Mouse (Mus musculus) adrenal gland, postnatal 14 days (tissue): Measurements from ENCODE around the gene Tcf19. TPM values are rescaled to one million over a fixed set of nuclear protein-coding genes. Genes with fewer than 3 reads are reported as not detected.

ENCODE experiments used
- DNase-seq: peaks from one replicate; pipeline ENCODE4 v3.0.0; 2021; ENCODE audit warnings: mixed read lengths
- long read RNA-seq, 2 experiments: library from polyadenylated mRNA; stranded (forward); transcript quantifications; one replicate each; pipeline ENCODE4 v2.0.0; 2021
- total RNA-seq: library from RNA; stranded (reverse); gene quantifications from 2 replicates; pipeline ENCODE4 v1.2.3, GENCODE M21; 2021

Tcf19 gene
- 19.9 and 21.4 TPM in 2 replicates for total RNA-seq
- long read RNA-seq, experiment 1, transcript Tcf19-203 (4 exons, 1,665 nt) = major isoform, 21 of 47 reads
- long read RNA-seq, experiment 1, partial matches to known transcripts = 10 of 47 reads
- long read RNA-seq, experiment 1, other reads (novel, unspliced or antisense) = 14 of 47 reads
- long read RNA-seq, experiment 2, transcript Tcf19-203 (4 exons, 1,665 nt) = major isoform, 5 of 21 reads
- long read RNA-seq, experiment 2, partial matches to known transcripts = 4 of 21 reads
- long read RNA-seq, experiment 2, other reads (novel, unspliced or antisense) = 10 of 21 reads

- peak; percentile 99 for DNase-seq
These were observed at the start of gene Tcf19, which contains the start of gene Cchcr1 for GRCm38 (mm10) chr17:35516652-35517500. TSS of gene Tcf19 (minus strand) at chr17:35516824. TSS of gene Cchcr1 (plus strand) at chr17:35517100.

- no peak for DNase-seq
These were observed 41.6 kb upstream of the Tcf19 start for GRCm38 (mm10) chr17:35558216-35558615.

GRCm38 (mm10) chr17:35557351-35557750 is 40.7 kb upstream of the Tcf19 start:
- DNase-seq = no peak

GRCm38 (mm10) chr17:35556812-35557211 is 40.2 kb upstream of the Tcf19 start:
- DNase-seq = peak; percentile 80

DNA sequence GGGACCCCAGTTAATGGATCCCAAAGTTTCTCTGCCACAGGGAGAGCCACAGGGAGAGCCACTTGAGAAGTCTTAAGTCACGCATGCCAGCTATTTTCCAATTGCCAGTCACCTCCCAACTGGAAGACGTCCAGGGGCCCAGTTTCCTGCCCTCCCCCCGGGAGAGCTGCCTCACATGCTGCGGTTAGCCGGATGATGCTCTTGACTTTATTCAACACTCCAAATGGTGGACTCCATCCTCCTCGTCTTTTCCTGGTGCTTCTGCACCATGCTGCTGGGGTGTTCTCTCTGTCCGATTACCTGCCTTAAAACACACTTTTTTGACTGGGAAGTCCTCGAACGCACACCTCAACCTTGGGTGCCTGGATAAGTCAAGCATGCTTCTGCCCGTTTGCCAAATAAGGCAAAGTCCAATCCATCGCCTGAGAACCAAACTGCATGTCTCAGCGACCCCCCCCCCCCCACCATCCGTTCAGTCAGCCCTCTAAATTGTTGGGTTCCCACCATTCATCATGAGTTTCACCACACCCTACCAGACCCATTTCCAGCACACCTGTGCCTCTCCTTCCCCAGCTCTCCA is 39.7 kb upstream of the Tcf19 start:
- DNase-seq = no peak

DNA sequence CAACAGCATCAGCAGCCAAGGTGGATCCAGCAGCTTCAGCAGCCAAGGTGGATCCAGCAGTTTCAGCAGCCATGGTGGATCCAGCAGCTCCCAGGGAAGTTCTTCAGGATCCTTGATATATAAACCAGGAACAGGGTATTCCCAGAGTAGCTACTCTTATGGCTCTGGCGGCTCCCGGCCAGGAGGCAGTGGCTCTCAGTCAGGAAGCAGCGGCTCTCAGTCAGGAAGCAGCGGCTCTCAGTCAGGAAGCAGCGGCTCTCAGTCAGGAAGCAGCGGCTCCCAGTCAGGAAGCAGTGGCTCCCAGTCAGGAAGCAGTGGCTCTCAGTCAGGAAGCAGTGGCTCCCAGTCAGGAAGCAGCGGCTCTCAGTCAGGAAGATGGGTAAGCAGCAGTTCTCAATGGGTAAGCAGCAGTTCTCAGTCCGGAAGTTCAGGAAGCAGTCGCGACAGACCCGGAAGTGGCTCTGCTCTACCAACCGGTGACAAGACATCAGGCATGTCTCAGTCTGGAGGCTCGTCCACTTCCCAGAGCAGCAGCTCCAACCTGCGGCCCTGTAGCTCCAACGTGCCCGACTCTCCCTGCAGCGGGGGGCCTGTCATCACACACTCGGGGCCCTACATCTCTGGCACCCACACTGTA is 38.3 kb upstream of the Tcf19 start:
- DNase-seq = no peak

DNA sequence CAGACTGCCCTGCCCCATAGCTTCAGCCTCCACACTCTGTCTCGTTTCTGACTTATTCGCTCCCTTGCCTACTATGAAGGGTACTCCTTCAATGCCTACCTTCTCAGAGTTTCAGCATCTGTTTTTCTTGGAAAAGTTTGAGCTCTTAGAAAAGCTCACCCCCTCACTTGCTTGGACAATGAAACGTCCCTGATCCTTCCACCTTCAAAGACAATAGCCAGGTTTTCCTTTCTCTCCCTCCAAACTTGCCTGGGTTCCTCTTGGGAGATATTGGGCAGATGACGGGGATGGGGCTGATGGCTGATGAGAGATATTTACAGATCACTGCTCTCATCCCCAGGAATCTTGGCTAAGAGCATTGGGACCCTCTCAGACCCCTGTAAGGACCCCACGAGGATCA is 37.7 kb upstream of the Tcf19 start:
- no peak for DNase-seq

DNA sequence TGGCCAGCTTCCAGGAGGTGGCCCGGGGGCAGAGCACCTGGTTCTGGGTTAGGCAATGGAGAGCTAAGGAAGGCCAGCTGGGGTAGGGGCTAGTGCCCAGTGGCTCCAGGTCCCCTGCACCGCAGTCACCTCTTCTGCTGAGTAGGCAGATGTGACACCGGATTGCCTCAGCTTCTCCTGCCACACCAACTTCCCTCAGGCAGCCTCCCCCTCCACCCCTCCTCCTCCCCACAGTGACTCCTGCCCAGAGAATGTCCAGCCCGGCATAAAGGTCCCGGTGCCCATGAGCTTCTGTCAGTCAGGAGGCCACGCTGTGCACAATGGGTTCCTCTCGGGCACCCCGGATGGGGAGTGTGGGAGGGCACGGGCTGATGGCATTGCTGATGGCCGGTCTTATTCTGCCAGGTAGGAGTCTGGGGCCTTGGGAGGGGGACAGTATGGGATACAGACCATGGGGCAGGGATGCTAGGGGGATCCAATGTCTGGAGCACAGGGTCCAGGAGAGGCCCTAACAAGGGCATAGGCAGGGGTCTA is 35.3 kb upstream of the Tcf19 start, which contains the start of gene Cdsn:
Gene Cdsn, plus strand, starts transcription at position 248 of the 534 bp plus-strand sequence.
- peak; percentile 74 for DNase-seq

- DNase-seq = peak; percentile 56
These were observed 34.2 kb upstream of the Tcf19 start for GRCm38 (mm10) chr17:35550871-35551270.

DNA sequence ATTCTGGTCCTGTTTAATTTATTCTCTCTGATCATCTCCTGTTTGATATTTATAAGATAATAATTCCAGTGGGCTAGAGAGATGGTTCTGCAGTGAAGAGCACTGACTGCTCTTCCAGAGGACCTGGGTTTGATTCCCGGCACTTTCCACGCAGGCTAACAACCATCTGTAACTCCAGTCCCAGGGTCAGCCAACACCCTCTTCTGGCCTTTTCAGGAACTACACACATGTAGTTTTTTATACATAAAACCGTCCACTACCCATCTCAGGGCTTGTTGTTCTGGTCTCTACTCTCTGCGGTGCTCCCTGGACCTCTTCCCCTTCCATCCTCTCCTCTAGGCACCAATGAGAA is 33.5 kb upstream of the Tcf19 start:
- DNase-seq = no peak

- DNase-seq = peak; percentile 91
These were observed 33.0 kb upstream of the Tcf19 start for GRCm38 (mm10) chr17:35549437-35550142.

GRCm38 (mm10) chr17:35548636-35549035 is 32.0 kb upstream of the Tcf19 start:
- DNase-seq = no peak

DNA sequence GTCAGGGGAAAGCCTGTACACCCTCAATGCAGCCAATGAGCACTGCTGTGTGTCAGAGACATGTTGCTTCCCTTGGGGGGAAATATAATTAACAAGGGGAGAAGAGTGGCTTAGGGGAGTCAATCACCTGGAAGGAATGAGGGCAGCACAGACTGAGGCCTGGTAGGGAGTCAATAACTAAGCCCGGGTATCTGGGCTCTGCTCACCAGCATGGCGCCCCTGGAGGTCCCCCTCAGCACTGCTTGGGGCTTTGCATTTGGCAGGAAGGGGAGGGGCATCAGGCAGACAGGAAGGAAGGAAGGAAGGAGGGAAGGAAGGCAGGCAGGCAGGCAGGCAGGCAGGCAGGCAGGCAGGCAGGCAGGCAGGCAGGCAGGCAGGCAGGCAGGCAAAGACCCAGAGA is 30.8 kb upstream of the Tcf19 start:
- no peak for DNase-seq

GRCm38 (mm10) chr17:35544680-35545079 is 28.1 kb upstream of the Tcf19 start:
- peak; percentile 75 for DNase-seq

DNA sequence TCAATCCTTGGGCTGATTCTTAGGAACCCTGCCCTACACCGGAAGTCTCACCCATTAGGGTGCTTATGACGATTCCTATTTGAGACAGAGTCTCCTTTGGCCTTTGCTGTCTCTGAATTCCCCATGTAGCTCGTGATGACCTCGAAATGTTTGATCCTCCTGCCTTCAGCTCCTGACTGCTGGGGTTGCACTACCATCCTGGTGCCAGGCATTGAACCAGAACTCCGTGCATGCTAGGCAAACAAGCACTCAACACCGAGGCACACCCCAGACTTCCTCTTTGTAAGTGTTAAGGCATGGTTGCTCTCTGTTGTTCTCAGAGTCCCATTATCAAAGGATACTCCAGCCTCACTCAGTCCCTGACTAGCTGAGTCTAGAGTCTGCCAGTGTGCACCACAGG is 27.4 kb upstream of the Tcf19 start:
- no peak for DNase-seq

GRCm38 (mm10) chr17:35543412-35543861 is 26.8 kb upstream of the Tcf19 start:
- DNase-seq = no peak

DNA sequence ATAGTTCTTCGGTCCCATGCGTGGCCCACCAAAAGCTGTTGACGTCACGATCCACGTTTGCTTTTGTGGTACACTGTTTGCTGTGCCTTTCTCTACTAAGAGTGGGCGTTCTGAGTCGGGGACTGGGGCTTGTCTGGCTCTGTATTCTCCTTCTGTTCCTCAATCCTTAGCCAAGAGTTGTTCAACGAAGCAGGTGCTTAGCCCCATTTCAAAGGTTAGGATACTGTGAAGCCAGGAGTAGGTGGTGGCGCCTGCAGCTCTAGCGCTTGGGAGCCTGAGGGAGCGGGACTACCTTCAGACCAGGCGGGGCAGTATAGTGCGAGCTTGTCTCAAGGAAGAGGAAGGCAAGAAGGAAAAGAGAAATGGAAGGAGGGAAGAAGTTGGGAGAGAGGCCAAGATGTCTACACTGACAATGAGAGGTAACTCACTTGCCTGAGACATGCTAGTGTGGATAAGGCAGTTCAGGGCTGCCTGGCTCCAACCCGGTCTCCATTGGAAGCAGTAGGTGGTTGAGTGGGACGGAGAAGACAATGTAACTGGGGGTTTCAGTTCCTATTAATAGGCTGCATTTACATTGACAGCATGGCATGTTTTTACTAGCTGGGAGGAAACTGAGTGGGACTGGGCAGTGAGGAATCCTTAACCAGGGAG is 26.3 kb upstream of the Tcf19 start:
- no peak for DNase-seq

DNA sequence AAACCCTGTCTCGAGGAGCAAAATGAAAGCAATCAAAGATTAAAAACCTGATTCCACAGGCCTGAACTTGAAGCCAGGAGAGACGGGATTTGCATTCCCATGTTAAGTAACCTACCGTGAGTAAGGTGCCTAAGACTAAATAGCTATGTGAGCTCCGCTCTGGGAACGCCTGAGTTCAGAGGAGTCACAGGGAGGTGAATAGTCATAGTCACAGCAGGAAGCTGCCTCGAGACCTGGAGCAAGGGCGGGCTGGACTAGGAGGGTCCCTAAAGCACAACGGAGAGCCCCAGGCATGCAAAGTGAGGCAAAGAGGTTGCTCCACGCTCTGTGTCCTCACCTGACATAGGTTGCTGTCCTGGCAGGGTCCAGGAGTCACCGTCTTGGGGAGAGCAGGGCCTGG is 22.9 kb upstream of the Tcf19 start:
- DNase-seq = no peak

DNA sequence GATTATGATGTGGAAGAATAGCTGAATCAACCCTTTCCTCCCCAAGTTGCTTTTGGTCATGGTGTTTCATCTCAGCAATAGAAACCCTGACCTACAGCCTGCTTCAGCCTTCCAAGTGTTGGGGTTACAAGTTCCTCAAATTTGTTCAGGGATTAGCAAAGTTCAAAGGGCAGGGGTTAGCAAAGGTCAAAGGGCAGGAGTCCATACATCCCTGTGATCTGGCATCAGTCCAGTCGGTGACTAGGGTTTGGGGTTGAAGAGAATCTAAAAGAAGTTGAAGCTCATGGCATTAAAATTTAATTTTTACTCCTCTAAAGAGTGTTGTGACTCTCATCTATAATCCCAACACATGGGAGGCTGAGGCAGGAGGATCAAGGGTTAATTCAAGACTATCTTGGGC is 21.9 kb upstream of the Tcf19 start:
- DNase-seq = no peak

DNA sequence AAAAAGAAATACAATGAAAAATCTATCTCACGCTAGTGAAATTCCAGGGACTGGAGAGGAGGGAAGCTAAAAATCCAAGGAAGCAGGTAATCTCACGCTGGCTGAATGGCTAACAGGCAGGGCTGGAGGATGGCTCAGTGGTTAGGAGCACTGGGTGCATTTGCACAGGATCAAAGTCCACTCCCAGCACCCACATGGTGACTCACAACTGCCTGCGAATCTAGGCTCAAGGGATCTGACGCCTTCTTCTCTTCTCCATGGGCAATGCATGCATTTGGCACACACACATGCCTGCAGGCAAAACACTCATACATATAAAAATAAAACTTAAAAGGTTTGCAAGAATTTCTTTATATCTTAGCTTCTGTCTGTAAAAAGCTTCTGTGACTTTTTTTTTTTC is 20.8 kb upstream of the Tcf19 start:
- no peak for DNase-seq

GRCm38 (mm10) chr17:35534343-35534742 is 17.7 kb upstream of the Tcf19 start:
- DNase-seq = peak; percentile 84
